Comparison of ENCODE assay signal across 12 mouse cellular contexts in genomic region chr14:26911201-26911600, GRCm38 (mm10). TPM values are rescaled to one million over a fixed set of nuclear protein-coding genes. Genes with fewer than 3 reads are reported as not detected.
A peak's percentile ranks its signal among the peaks of the same experiment; 100 is the strongest.
DNase-seq lines count a peak whose midpoint lies in the region; ATAC-seq lines count a peak whose summit lies in the region.
"Had no signal": no experiment of that assay in that cellular context is flagged by ENCODE, and none has a peak within 500 bp of the region (broad histone marks: within the 10 kb centered on the region; RNA-seq: fewer than 3 reads in every experiment).

No protein-coding gene starts in this region.

- no peaks in the 10 kb centered on the region for H3K9me3 ChIP-seq in embryonic facial prominence, embryonic 14.5 days (ENCODE audit: control insufficient read depth, low read length)
- H3K9me3 ChIP-seq in embryonic facial prominence, embryonic 10.5 days = no peaks in the 10 kb centered on the region
- H3K9me3 ChIP-seq in intestine, embryonic 15.5 days = no peaks in the 10 kb centered on the region
- H3K9me3 ChIP-seq: liver, embryonic 13.5 days; megakaryocyte, embryonic 14.5 days had no signal

- no peak for ATAC-seq in embryonic facial prominence, embryonic 14.5 days (ENCODE audit: low read depth)
- no peak for ATAC-seq in intestine, embryonic 15.5 days

- no peaks in the 10 kb centered on the region for H3K4me1 ChIP-seq in embryonic facial prominence, embryonic 14.5 days (ENCODE audit: control insufficient read depth, insufficient read depth, low read length)
- H3K4me1 ChIP-seq in embryonic facial prominence, embryonic 10.5 days = 0 out of 2 replicates have a peak, but pooled peaks cover 3% of the 10 kb centered on the region
- no peaks in the 10 kb centered on the region for H3K4me1 ChIP-seq in intestine, embryonic 15.5 days (replicated peaks)
- H3K4me1 ChIP-seq: liver, embryonic 13.5 days; megakaryocyte, embryonic 14.5 days had no signal

- 71% methylated on average over 6 of the region's 6 CpGs for WGBS in embryonic facial prominence, embryonic 14.5 days
- WGBS in embryonic facial prominence, embryonic 10.5 days = 71% methylated on average over 6 of the region's 6 CpGs
- WGBS in intestine, embryonic 15.5 days = 68% methylated on average over 6 of the region's 6 CpGs

- H3K27ac ChIP-seq in embryonic facial prominence, embryonic 14.5 days (replicated peaks; ENCODE audit: low read depth, low read length) = no peak overlapping the region
- H3K27ac ChIP-seq in embryonic facial prominence, embryonic 10.5 days (replicated peaks) = no peak overlapping the region
- no peak overlapping the region for H3K27ac ChIP-seq in intestine, embryonic 15.5 days
- H3K27ac ChIP-seq: liver, embryonic 13.5 days had no signal

- no peak overlapping the region for H3K4me3 ChIP-seq in embryonic facial prominence, embryonic 14.5 days (ENCODE audit: low read depth, low read length)
- no peak overlapping the region for H3K4me3 ChIP-seq in embryonic facial prominence, embryonic 10.5 days
- H3K4me3 ChIP-seq in intestine, embryonic 15.5 days (replicated peaks) = no peak overlapping the region
- H3K4me3 ChIP-seq: liver, embryonic 13.5 days; megakaryocyte, embryonic 14.5 days had no signal

- no peak overlapping the region for H3K9ac ChIP-seq in embryonic facial prominence, embryonic 14.5 days (ENCODE audit: low read depth, low read length)
- H3K9ac ChIP-seq in intestine, embryonic 15.5 days = no peak overlapping the region
- H3K9ac ChIP-seq: liver, embryonic 13.5 days had no signal

- no peaks in the 10 kb centered on the region for H3K36me3 ChIP-seq in embryonic facial prominence, embryonic 14.5 days (ENCODE audit: control insufficient read depth, insufficient read depth, low read length)
- H3K36me3 ChIP-seq in embryonic facial prominence, embryonic 10.5 days (replicated peaks) = no peaks in the 10 kb centered on the region
- H3K36me3 ChIP-seq in intestine, embryonic 15.5 days = no peaks in the 10 kb centered on the region
- H3K36me3 ChIP-seq: liver, embryonic 13.5 days had no signal

- peak; percentile 62 for DNase-seq in embryonic facial prominence, embryonic 14.5 days (ENCODE audit: low spot score)
- no peak for DNase-seq in embryonic facial prominence, embryonic 10.5 days (ENCODE audit: low spot score)
- DNase-seq in urinary bladder, postnatal 14 days (ENCODE audit: low spot score) = peak; percentile 8
- no peak for DNase-seq in urinary bladder, adult 18-20 months (ENCODE audit: low spot score in 2 of 2)
- peak; percentile 57 for DNase-seq in kidney, postnatal 10 days
- peak; percentile 20 to 46 for DNase-seq in lung, postnatal 4 days
- no peak for DNase-seq in frontal cortex, postnatal 25 days (ENCODE audit: low spot score in 2 of 2)
- DNase-seq: B cell, adult 2 months; liver, embryonic 13.5 days; thymus, adult 2 months had no signal

- H3K27me3 ChIP-seq in embryonic facial prominence, embryonic 14.5 days (replicated peaks; ENCODE audit: control insufficient read depth, insufficient read depth, low read length) = no peaks in the 10 kb centered on the region
- H3K27me3 ChIP-seq in embryonic facial prominence, embryonic 10.5 days (replicated peaks; ENCODE audit: low read depth, poor library complexity, severe bottlenecking) = no peaks in the 10 kb centered on the region
- H3K27me3 ChIP-seq in intestine, embryonic 15.5 days (replicated peaks) = no peaks in the 10 kb centered on the region
- H3K27me3 ChIP-seq: liver, embryonic 13.5 days; megakaryocyte, embryonic 14.5 days had no signal

- no peak overlapping the region for H3K4me2 ChIP-seq in embryonic facial prominence, embryonic 14.5 days (ENCODE audit: low read depth, low read length)
- no peak overlapping the region for H3K4me2 ChIP-seq in intestine, embryonic 15.5 days (replicated peaks)
- H3K4me2 ChIP-seq: liver, embryonic 13.5 days had no signal

RNA-seq across cellular contexts. Expression of gene Asb14, which starts 16.8 kb away (rescaled TPM):
- polyA plus RNA-seq in embryonic facial prominence, embryonic 14.5 days (2014; fragmentation: Nextera tagmentation; extraction: Ambion mirVana) = 0.54 and 0.55 TPM in 2 replicates
- not detected in 2 replicates for polyA plus RNA-seq in embryonic facial prominence, embryonic 10.5 days (2016; fragmentation: Nextera tagmentation; extraction: Ambion mirVana)
- polyA plus RNA-seq in intestine, embryonic 15.5 days (2015; fragmentation: Nextera tagmentation; extraction: Ambion mirVana) = 0.20 TPM in 1 of 2 replicates, not detected in the other
- polyA plus RNA-seq: liver, embryonic 13.5 days had no signal

RNA-seq across cellular contexts. Expression of gene Appl1, which starts 59.8 kb away (rescaled TPM):
- polyA plus RNA-seq in embryonic facial prominence, embryonic 14.5 days (2014; fragmentation: Nextera tagmentation; extraction: Ambion mirVana) = 48.6 and 50.8 TPM in 2 replicates
- 31.7 and 33.4 TPM in 2 replicates for polyA plus RNA-seq in embryonic facial prominence, embryonic 10.5 days (2016; fragmentation: Nextera tagmentation; extraction: Ambion mirVana)
- polyA plus RNA-seq in intestine, embryonic 15.5 days (2015; fragmentation: Nextera tagmentation; extraction: Ambion mirVana) = 27.2 and 32.9 TPM in 2 replicates

Comparison
In these comparisons a context has a peak if more than half of its experiments do, and no peak if none do; other contexts are left out.
1. DNase-seq: peak in embryonic facial prominence, embryonic 14.5 days (single experiment), urinary bladder, postnatal 14 days (single experiment), kidney, postnatal 10 days (single experiment) and lung, postnatal 4 days (2 of 2); none in embryonic facial prominence, embryonic 10.5 days (single experiment), urinary bladder, adult 18-20 months (0 of 2) and frontal cortex, postnatal 25 days (0 of 2).